Mouse (Mus musculus) limb, embryonic 12.5 days (tissue): ENCODE measurements at regions not wholly inside any gene's neighbourhood (a gene's known extent, or its start where the extent isn't known, plus 50 kb on each side); places are given as distances from the start of the nearest gene placed in this dataset.

Experiments
- ATAC-seq: fragments of 200-750 bp; cut with Nextera tagmentation; 2 replicates; pipeline ENCODE4 v1.8.0; 2017; ENCODE audit warnings: low read depth, moderate TSS enrichment; ENCODE audit not compliant: insufficient number of reproducible peaks, insufficient read depth, low FRiP score, low TSS enrichment
- H3K27ac ChIP-seq: fragments of 300-500 bp; sonication (generic); 2 replicates; pipeline ENCODE4 v1.5.1; 2016; ENCODE audit warnings: mild to moderate bottlenecking, moderate library complexity
- H3K27me3 ChIP-seq: fragments of 300-500 bp; sonication (generic); 2 replicates; pipeline ENCODE4 v1.6.1; 2016; ENCODE audit warnings: mild to moderate bottlenecking, moderate library complexity
- H3K36me3 ChIP-seq: fragments of 300-500 bp; sonication (generic); 2 replicates; pipeline ENCODE4 v1.6.1; 2016; ENCODE audit warnings: mild to moderate bottlenecking, moderate library complexity
- H3K4me1 ChIP-seq: fragments of 300-500 bp; sonication (generic); replicated peaks from 2 replicates; pipeline ENCODE4 v1.6.1; 2016
- H3K4me2 ChIP-seq: fragments of 300-500 bp; sonication (generic); 2 replicates; pipeline ENCODE4 v1.6.1; 2016; ENCODE audit warnings: mild to moderate bottlenecking, moderate library complexity
- H3K4me3 ChIP-seq: fragments of 300-500 bp; sonication (generic); replicated peaks from 2 replicates; pipeline ENCODE4 v1.5.1; 2016; ENCODE audit warnings: mild to moderate bottlenecking
- H3K9ac ChIP-seq: fragments of 300-500 bp; sonication (generic); replicated peaks from 2 replicates; pipeline ENCODE4 v1.6.1; 2016; ENCODE audit warnings: mild to moderate bottlenecking, moderate library complexity
- H3K9me3 ChIP-seq: fragments of 300-500 bp; sonication (generic); 2 replicates; pipeline ENCODE4 v1.6.1; 2016; ENCODE audit warnings: mild to moderate bottlenecking, moderate library complexity
- WGBS: fragments of 180-500 bp; shearing (Covaris S2); methylation state at CpG from one replicate; pipeline ENCODE4 v1.1.7; 2016; 5-methylcytosine and 5-hydroxymethylcytosine counted together

- Histone ChIP-seq H3K9me3 (no peaks in the 10 kb centered on the region), H3K4me2 (no peak overlapping the region), H3K36me3 (no peaks in the 10 kb centered on the region), H3K27ac (no peak overlapping the region), H3K27me3 (no peaks in the 10 kb centered on the region; the same call in 1 of the 2 replicates), H3K9ac (no peak overlapping the region), H3K4me1 (no peaks in the 10 kb centered on the region; the same call in 1 of the 2 replicates), H3K4me3 (no peak overlapping the region)
- 66% methylated on average over 11 of the region's 11 CpGs for WGBS
- ATAC-seq = no peak
Measured at GRCm38 (mm10) chr13:47298010-47298409, 175.6 kb downstream of the Rnf144b start.

DNA sequence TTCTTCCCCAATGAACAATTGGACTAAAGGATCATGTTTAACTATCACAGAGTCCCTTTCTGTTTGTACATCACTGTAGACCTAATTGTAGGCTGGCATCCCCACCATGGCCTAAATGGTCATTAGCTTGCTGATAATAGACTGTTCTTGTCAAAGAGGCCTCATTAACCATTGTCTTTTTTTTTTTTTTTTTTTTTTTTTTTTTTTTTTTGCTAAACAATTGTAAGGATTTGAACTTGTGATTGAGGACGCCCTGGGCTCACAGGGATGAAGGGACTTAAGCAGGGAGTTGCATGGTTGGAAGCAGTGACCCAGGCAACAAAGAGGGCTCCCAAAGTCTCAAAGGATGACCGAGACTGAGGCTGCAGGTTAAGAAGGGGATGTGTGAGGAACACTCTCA, 178.0 kb downstream of the Rnf144b start:
- WGBS = 72% methylated on average over 2 of the region's 2 CpGs
- no peak overlapping the region for H3K27ac ChIP-seq
- H3K9me3 ChIP-seq = no peaks in the 10 kb centered on the region
- H3K4me2 ChIP-seq = no peak overlapping the region
- H3K4me3 ChIP-seq = no peak overlapping the region
- no peaks in the 10 kb centered on the region; the same call in 1 of the 2 replicates for H3K27me3 ChIP-seq
- H3K4me1 ChIP-seq = no peaks in the 10 kb centered on the region; the same call in 1 of the 2 replicates
- H3K9ac ChIP-seq = no peak overlapping the region
- ATAC-seq = no peak
- H3K36me3 ChIP-seq = no peaks in the 10 kb centered on the region

DNA sequence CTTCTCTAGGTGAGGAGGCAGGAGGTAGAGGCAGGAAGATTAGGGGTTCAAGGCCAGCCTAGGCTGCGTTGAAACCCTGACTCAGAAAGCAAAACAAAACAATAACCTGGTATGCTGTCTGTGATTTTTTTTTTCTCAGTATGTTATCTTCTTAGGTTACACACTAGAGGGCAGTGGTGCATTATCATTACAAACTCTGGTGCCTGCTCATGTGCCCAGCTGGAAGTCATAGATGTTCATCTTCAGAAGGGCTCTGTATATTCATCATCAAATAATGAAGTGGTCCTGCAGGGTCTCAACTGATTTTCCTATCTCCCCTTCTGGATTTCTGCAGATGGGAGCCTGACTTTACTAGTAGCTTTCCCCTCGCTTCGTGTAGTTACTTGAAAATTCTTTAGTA, 178.6 kb downstream of the Rnf144b start:
- no peak overlapping the region for H3K4me3 ChIP-seq
- WGBS = 60% methylated on average over 3 of the region's 3 CpGs
- no peaks in the 10 kb centered on the region; the same call in 1 of the 2 replicates for H3K27me3 ChIP-seq
- no peak overlapping the region for H3K9ac ChIP-seq
- no peaks in the 10 kb centered on the region for H3K36me3 ChIP-seq
- H3K4me1 ChIP-seq = no peaks in the 10 kb centered on the region; the same call in 1 of the 2 replicates
- H3K4me2 ChIP-seq = no peak overlapping the region
- no peaks in the 10 kb centered on the region for H3K9me3 ChIP-seq
- H3K27ac ChIP-seq = no peak overlapping the region
- ATAC-seq = no peak

DNA sequence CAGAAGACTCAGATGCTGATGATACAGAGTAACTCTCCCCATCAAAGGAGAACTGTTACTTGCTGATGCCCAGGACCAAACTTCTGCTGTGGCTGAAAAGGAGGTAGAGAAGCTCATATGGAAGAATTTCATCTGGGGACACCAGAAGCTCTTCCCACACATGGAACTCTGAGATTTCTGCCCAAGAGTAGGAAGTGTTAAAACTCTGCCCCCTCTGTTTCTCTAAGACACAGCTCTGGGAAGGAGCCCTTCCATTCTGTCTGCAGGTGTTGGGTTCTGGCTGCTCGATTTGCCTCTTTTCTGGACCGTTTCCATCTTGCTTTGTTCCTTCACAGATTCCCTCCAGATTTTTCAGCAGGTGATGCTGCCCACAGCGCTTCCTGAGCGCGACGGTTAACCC, 187.0 kb downstream of the Rnf144b start:
- Histone ChIP-seq H3K9ac (no peak overlapping the region), H3K36me3 (no peaks in the 10 kb centered on the region), H3K27ac (no peak overlapping the region), H3K4me2 (no peak overlapping the region), H3K4me1 (peaks cover 10% of the 10 kb centered on the region), H3K4me3 (no peak overlapping the region), H3K9me3 (no peaks in the 10 kb centered on the region), H3K27me3 (no peaks in the 10 kb centered on the region)
- no peak for ATAC-seq
- WGBS = 90% methylated on average over 6 of the region's 6 CpGs

- no peak overlapping the region for H3K27ac ChIP-seq
- no peak overlapping the region for H3K4me3 ChIP-seq
- 0 out of 2 replicates have a peak, but pooled peaks have one; percentile 10 for ATAC-seq
Measured at GRCm38 (mm10) chr13:47310751-47311202, 188.3 kb downstream of the Rnf144b start.

DNA sequence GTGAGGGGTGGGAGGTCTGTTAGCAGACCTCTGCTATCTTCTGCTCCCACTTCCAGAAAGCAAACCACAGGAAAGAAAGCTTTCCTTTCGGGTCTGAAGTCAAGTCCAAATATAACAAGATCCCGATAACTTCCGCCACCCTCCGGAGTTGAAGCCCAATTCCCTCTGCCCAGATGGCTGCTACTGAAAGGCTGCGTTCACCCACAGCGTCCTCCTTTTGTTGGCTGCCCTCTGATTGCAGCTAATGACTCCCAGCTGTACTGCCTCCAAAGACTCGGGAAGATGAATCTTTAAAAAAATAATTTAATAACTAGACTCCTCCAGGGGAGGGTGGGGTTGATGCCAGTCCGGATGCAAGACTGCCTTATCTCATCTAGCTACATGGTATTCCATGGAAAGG, 197.1 kb downstream of the Rnf144b start:
- ATAC-seq = no peak
- Histone ChIP-seq H3K4me3 (no peak overlapping the region), H3K4me1 (peaks cover 5% of the 10 kb centered on the region; the same call in 1 of the 2 replicates), H3K9me3 (no peaks in the 10 kb centered on the region), H3K9ac (no peak overlapping the region), H3K27ac (no peak overlapping the region), H3K36me3 (no peaks in the 10 kb centered on the region), H3K27me3 (no peaks in the 10 kb centered on the region), H3K4me2 (no peak overlapping the region)
- 40% methylated on average over 8 of the region's 8 CpGs for WGBS

More at GRCm38 (mm10) chr13:47310751-47311202, 188.3 kb downstream of the Rnf144b start:
- H3K36me3 ChIP-seq = no peaks in the 10 kb centered on the region
- H3K4me1 ChIP-seq = peaks cover 10% of the 10 kb centered on the region
- no peaks in the 10 kb centered on the region for H3K27me3 ChIP-seq
- no peak overlapping the region for H3K9ac ChIP-seq
- no peaks in the 10 kb centered on the region for H3K9me3 ChIP-seq
- WGBS = 14% methylated on average over 7 of the region's 7 CpGs
- H3K4me2 ChIP-seq = peak overlapping the region; percentile 30; the same call in 1 of the 2 replicates

DNA sequence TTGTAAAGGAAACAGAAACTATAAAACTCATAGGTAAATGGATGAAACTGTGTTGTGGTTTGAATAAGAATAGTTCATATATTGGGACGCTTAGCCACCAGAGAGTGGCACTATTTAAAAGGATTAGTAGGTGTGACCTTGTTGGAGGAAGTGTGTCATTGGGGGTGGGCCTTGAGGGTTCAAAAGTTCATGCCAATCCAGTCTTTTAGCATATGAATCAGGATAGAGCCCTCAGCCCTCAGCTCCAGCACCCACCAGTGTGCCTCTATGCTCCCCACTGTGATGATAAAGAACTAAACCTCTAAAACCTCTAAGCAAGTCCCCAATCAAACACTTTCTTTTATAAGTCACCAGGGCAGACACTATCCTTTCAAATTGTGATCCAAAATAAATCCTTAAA, 199.4 kb downstream of the Rnf144b start:
- no peak overlapping the region for H3K4me2 ChIP-seq
- H3K4me3 ChIP-seq = no peak overlapping the region
- H3K27me3 ChIP-seq = no peaks in the 10 kb centered on the region
- H3K4me1 ChIP-seq = peaks cover 5% of the 10 kb centered on the region; the same call in 1 of the 2 replicates
- H3K9me3 ChIP-seq = no peaks in the 10 kb centered on the region
- no peak overlapping the region for H3K9ac ChIP-seq
- ATAC-seq = no peak
- H3K27ac ChIP-seq = no peak overlapping the region
- WGBS = 79% methylated on average over 1 of the region's 1 CpGs
- no peaks in the 10 kb centered on the region for H3K36me3 ChIP-seq

GRCm38 (mm10) chr13:47335996-47336684, 213.7 kb downstream of the Rnf144b start:
- Histone ChIP-seq H3K27me3 (no peaks in the 10 kb centered on the region), H3K4me3 (no peak overlapping the region), H3K36me3 (no peaks in the 10 kb centered on the region), H3K27ac (no peak overlapping the region), H3K4me1 (peaks cover 7% of the 10 kb centered on the region; the same call in 1 of the 2 replicates), H3K9me3 (no peaks in the 10 kb centered on the region), H3K4me2 (no peak overlapping the region), H3K9ac (no peak overlapping the region)
- no peak for ATAC-seq
- 81% methylated on average over 16 of the region's 16 CpGs for WGBS

GRCm38 (mm10) chr13:47336865-47337441, 214.5 kb downstream of the Rnf144b start:
- no peak for ATAC-seq
- Histone ChIP-seq H3K4me3 (no peak overlapping the region), H3K27ac (no peak overlapping the region), H3K9me3 (no peaks in the 10 kb centered on the region), H3K9ac (no peak overlapping the region), H3K4me1 (peaks cover 7% of the 10 kb centered on the region; the same call in 1 of the 2 replicates), H3K4me2 (no peak overlapping the region), H3K36me3 (no peaks in the 10 kb centered on the region), H3K27me3 (no peaks in the 10 kb centered on the region)
- 85% methylated on average over 15 of the region's 15 CpGs for WGBS

DNA sequence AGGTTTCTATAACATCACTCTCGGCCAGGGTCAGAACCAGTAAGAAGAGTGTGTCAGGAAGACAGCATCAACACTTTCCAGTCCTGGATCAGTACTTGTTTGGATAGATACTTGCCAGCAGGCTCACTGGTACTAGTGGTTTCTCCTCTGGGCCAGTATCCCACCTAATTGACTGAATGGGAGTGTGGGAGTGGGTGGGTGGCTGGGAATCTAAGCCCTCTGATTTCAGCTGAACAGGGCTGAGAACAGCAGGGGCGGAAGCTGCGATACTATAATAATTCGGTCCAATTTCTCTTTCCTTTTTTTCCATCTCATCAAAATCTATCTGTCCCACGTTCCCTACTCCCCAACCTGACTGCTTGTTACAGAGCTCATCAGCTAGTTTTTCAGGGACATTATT, 217.0 kb downstream of the Rnf144b start:
- 82% methylated on average over 5 of the region's 5 CpGs for WGBS

GRCm38 (mm10) chr13:47342361-47342760, 219.9 kb downstream of the Rnf144b start:
- H3K36me3 ChIP-seq = no peaks in the 10 kb centered on the region
- no peaks in the 10 kb centered on the region for H3K27me3 ChIP-seq
- H3K4me1 ChIP-seq = peaks cover 5% of the 10 kb centered on the region; the same call in 1 of the 2 replicates
- no peaks in the 10 kb centered on the region for H3K9me3 ChIP-seq
- H3K9ac ChIP-seq = no peak overlapping the region
- WGBS = 98% methylated on average over 1 of the region's 1 CpGs
- no peak for ATAC-seq
- H3K4me2 ChIP-seq = no peak overlapping the region
- H3K4me3 ChIP-seq = no peak overlapping the region
- H3K27ac ChIP-seq = no peak overlapping the region

More for the DNA sequence above, 217.0 kb downstream of the Rnf144b start:
- Histone ChIP-seq H3K27me3 (no peaks in the 10 kb centered on the region), H3K36me3 (no peaks in the 10 kb centered on the region), H3K27ac (no peak overlapping the region), H3K4me1 (peaks cover 7% of the 10 kb centered on the region; the same call in 1 of the 2 replicates), H3K4me2 (no peak overlapping the region), H3K9me3 (no peaks in the 10 kb centered on the region), H3K9ac (no peak overlapping the region), H3K4me3 (no peak overlapping the region)
- no peak for ATAC-seq
